Mouse (Mus musculus): ENCODE results near the gene Zfp51. TPM values are rescaled to one million over a fixed set of nuclear protein-coding genes. Genes with fewer than 3 reads are reported as not detected.
"Not testable (repeated sequence)": the region's sequence is repeated elsewhere in the genome, so short reads cannot be mapped to it uniquely, and the experiment has no call there.

Gene Zfp51
- 15.6 and 15.7 TPM in 2 replicates for polyA plus RNA-seq (2016; fragmentation: Nextera tagmentation; extraction: Ambion mirVana)

- DNase-seq (ENCODE audit: low spot score): peak; percentile 91
- peaks cover 8% of the 10 kb centered on the region; the same call in 1 of the 2 replicates for H3K36me3 ChIP-seq (replicated peaks)
- peak within 1 kb of the TSS; percentile 68 for H3K4me3 ChIP-seq
- H3K27me3 ChIP-seq (replicated peaks; ENCODE audit: low read depth, poor library complexity, severe bottlenecking): no peaks in the 10 kb centered on the region
- H3K4me1 ChIP-seq: peaks cover 7% of the 10 kb centered on the region
- H3K9me3 ChIP-seq: no peaks in the 10 kb centered on the region
- WGBS: under 1% methylated on average over 26 of the region's 26 CpGs
- peak within 1 kb of the TSS; percentile 84 for H3K27ac ChIP-seq (replicated peaks)
Measured at GRCm38 (mm10) chr17:21450138-21450704, at the start of gene Zfp51. TSS of gene Zfp51 (plus strand) at chr17:21450374.

DNA sequence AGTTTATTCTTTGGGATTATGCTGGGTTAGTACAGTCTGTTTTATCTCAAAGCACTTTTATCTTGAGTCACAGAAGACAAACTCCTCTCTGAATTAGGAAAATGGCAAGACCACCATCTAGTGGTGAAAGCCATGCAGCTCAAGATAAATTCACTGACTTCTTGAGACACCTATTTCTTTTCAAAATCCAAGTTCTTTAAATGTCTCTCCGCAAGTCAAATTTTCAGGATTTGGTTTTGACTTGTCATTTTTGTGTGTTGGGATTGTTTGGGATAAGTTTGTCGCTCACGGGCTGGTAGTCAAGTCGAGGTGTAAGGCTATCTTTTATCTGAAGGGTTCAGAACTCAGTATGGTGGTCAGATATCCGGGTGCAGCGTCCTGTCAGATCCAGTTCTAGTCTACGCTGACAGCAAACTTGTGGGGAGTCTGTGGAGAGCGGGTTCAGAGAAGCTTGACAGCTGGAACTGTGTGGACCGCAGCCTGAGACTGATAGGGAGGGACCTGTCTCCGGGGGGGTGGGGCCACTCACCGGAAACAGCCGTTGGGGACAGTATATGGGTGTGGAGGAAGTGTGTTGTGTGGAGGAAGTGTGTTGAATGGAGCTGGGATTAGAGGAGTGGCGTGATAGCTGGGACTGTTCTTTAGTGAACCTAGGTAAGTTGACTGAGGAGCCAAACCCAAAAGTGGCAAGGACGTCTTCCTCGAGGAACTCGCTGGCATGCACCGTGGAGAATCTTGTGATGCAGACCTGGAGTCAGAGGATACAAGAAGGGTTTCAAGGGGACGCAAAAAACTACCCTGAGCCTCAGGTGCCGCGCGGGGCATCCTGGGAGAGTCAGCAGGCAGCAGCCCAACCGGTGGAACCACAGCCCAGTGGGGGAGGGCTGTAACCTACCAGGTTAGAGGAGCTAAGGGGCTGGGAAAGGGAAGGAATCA lies 27.2 kb upstream of the Zfp51 start, which contains the start of gene Zfp54:
Zfp54 (plus strand) TSS at position 564 of the 936 bp plus-strand sequence.
- H3K4me3 ChIP-seq: peak within 1 kb of the TSS; percentile 63
- WGBS: under 1% methylated on average over 22 of the region's 22 CpGs
- DNase-seq (ENCODE audit: low spot score): peak; percentile 67
- peak within 1 kb of the TSS; percentile 75 for H3K27ac ChIP-seq (replicated peaks)
- H3K27me3 ChIP-seq (replicated peaks; ENCODE audit: low read depth, poor library complexity, severe bottlenecking): no peaks in the 10 kb centered on the region
- H3K4me1 ChIP-seq: peaks cover 7% of the 10 kb centered on the region; the same call in 1 of the 2 replicates
- no peaks in the 10 kb centered on the region for H3K36me3 ChIP-seq (replicated peaks)
- H3K9me3 ChIP-seq: no peaks in the 10 kb centered on the region

DNA sequence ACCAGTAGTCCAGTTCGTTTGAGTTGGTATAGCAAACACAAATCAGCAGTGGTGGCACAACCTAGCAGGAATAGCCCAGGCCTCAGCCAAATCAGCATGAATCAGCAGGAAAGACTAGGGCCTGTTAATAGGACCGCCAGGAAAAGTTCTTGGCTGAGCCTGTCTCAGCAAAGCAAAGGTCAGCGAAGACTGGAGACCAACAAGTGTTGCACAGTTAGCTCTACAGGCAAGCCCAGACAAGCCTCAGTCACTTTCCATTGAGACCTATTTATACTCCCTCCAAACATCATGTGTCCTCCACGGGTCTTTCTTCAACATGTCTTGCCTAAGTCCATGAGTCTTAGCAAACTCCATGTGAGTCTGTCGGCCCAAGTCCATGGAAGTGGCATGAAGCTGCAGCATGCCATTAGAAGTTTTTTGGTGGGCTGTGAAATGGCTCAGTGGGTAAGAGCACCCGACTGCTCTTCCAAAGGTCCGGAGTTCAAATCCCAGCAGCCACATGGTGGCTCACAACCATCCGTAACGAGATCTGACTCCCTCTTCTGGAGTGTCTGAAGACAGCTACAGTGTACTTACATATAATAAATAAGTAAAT lies 11.3 kb upstream of the Zfp51 start:
- 81% methylated on average over 9 of the region's 9 CpGs for WGBS
- not testable (repeated sequence) for H3K36me3 ChIP-seq (replicated peaks); H3K27ac ChIP-seq (replicated peaks); H3K27me3 ChIP-seq (replicated peaks; ENCODE audit: low read depth, poor library complexity, severe bottlenecking); H3K9me3 ChIP-seq; H3K4me3 ChIP-seq; DNase-seq (ENCODE audit: low spot score); H3K4me1 ChIP-seq

GRCm38 (mm10) chr17:21449669-21450068 lies 505 bp upstream of the Zfp51 start:
- H3K4me3 ChIP-seq: peak overlapping the region; percentile 68
- H3K27ac ChIP-seq (replicated peaks): peak overlapping the region; percentile 84
- H3K36me3 ChIP-seq (replicated peaks): peaks cover 8% of the 10 kb centered on the region; the same call in 1 of the 2 replicates
- WGBS: 0% methylated on average over 3 of the region's 3 CpGs
- DNase-seq (ENCODE audit: low spot score): peak; percentile 67
- H3K9me3 ChIP-seq: no peaks in the 10 kb centered on the region
- no peaks in the 10 kb centered on the region for H3K27me3 ChIP-seq (replicated peaks; ENCODE audit: low read depth, poor library complexity, severe bottlenecking)
- H3K4me1 ChIP-seq: peaks cover 7% of the 10 kb centered on the region

DNA sequence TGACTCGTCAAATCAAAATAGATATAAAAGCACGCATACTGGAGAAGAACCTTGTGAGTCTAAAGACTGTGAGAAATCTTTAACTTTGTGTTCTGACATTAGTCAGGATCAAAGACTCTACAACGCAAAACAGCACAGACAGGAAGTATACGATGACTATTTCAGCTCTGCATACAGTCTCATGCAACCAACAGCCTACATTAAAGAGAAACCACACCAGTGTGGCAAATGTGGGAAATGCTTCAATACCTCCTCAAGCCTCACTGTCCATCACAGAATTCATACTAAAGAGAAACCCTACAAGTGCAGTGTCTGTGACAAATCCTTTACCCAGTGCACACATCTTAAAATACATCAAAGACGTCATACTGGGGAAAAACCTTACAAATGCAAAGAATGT lies 13.4 kb downstream of the Zfp51 start:
- WGBS: 94% methylated on average over 5 of the region's 5 CpGs
- H3K27me3 ChIP-seq (replicated peaks; ENCODE audit: low read depth, poor library complexity, severe bottlenecking): no peaks in the 10 kb centered on the region
- peaks cover 70% of the 10 kb centered on the region for H3K36me3 ChIP-seq (replicated peaks)

DNA sequence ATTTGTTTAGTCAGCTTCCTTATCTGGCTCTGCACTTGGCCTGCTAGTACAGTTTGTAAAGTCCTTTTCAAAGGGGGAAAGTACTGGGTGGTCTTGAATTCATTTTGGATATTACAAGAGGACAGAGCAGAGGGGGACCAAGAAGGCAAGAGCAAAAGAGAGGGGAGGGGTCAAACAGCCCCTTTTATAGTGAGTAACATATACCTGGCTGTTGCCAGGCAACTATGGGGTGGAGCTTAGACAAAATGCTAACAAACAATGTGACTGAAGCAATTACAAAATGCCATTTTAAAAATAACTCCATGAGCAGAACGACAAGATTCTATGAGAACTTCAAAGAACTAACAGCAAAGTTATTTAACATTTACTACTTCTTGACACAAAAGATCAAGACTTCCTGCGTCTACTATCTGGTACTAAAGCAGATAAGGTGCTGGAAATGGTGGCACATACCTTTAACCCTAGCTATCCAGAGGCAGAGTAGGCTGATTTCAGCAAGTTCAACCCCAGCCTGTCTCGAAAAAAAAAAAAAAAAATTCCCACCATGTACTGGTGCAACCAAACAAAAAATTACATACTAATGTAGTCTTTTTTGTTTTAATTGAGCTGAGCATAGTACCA lies 22.0 kb downstream of the Zfp51 start:
- H3K9me3 ChIP-seq: no peaks in the 10 kb centered on the region
- WGBS: 79% methylated on average over 3 of the region's 3 CpGs
- H3K27me3 ChIP-seq (replicated peaks; ENCODE audit: low read depth, poor library complexity, severe bottlenecking): no peaks in the 10 kb centered on the region
- no peaks in the 10 kb centered on the region for H3K36me3 ChIP-seq (replicated peaks)
- H3K4me1 ChIP-seq: peaks cover 14% of the 10 kb centered on the region
- H3K4me3 ChIP-seq: no peak overlapping the region
- no peak overlapping the region for H3K27ac ChIP-seq (replicated peaks)
- DNase-seq (ENCODE audit: low spot score): no peak

More for the DNA sequence above, 13.4 kb downstream of the Zfp51 start:
- no peak overlapping the region for H3K27ac ChIP-seq (replicated peaks)
- H3K4me1 ChIP-seq: no peaks in the 10 kb centered on the region
- no peak overlapping the region for H3K4me3 ChIP-seq
- no peak for DNase-seq (ENCODE audit: low spot score)
- H3K9me3 ChIP-seq: no peaks in the 10 kb centered on the region

GRCm38 (mm10) chr17:21472653-21473307 lies 22.6 kb downstream of the Zfp51 start:
- 67% methylated on average over 2 of the region's 2 CpGs for WGBS

GRCm38 (mm10) chr17:21473362-21474190 lies 23.4 kb downstream of the Zfp51 start:
- Histone ChIP-seq H3K27ac (replicated peaks) (peak overlapping the region; percentile 74), H3K4me3 (peak overlapping the region; percentile 23)

More at GRCm38 (mm10) chr17:21472653-21473307, 22.6 kb downstream of the Zfp51 start:
- H3K9me3 ChIP-seq: no peaks in the 10 kb centered on the region
- peaks cover 14% of the 10 kb centered on the region for H3K4me1 ChIP-seq
- no peak overlapping the region for H3K4me3 ChIP-seq
- no peaks in the 10 kb centered on the region for H3K27me3 ChIP-seq (replicated peaks; ENCODE audit: low read depth, poor library complexity, severe bottlenecking)
- no peak for DNase-seq (ENCODE audit: low spot score)
- H3K36me3 ChIP-seq (replicated peaks): no peaks in the 10 kb centered on the region
- H3K27ac ChIP-seq (replicated peaks): no peak overlapping the region

DNA sequence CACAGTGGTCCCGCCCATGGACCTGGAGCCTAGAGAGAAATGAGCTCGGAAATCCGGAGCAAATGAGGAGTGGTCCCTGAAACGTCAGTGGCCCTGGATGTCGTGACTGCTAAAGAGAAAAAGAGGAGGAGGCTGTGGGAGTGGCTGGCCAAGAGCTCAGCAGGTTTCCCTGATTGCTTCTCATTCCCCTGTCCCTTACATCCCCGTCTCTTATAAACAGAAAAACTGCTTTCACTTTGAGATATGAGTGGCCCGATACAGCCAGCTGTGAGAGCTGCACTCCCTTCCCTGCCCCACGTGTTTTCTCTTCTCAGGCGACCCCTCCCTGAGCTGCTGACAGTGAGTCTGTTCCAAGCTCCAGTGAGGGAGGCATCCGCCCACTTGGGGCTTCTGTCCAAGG lies 24.6 kb downstream of the Zfp51 start:
- H3K4me3 ChIP-seq; H3K27me3 ChIP-seq (replicated peaks; ENCODE audit: low read depth, poor library complexity, severe bottlenecking); H3K27ac ChIP-seq (replicated peaks); H3K9me3 ChIP-seq; H3K36me3 ChIP-seq (replicated peaks); DNase-seq (ENCODE audit: low spot score): not testable (repeated sequence)
- WGBS: 22% methylated on average over 10 of the region's 10 CpGs
- peaks cover 14% of the 10 kb centered on the region for H3K4me1 ChIP-seq

More at GRCm38 (mm10) chr17:21473362-21474190, 23.4 kb downstream of the Zfp51 start:
- no peaks in the 10 kb centered on the region for H3K9me3 ChIP-seq
- 30% methylated on average over 14 of the region's 14 CpGs for WGBS
- no peaks in the 10 kb centered on the region for H3K27me3 ChIP-seq (replicated peaks; ENCODE audit: low read depth, poor library complexity, severe bottlenecking)
- peak; percentile 50 for DNase-seq (ENCODE audit: low spot score)
- no peaks in the 10 kb centered on the region for H3K36me3 ChIP-seq (replicated peaks)
- H3K4me1 ChIP-seq: peaks cover 14% of the 10 kb centered on the region

DNA sequence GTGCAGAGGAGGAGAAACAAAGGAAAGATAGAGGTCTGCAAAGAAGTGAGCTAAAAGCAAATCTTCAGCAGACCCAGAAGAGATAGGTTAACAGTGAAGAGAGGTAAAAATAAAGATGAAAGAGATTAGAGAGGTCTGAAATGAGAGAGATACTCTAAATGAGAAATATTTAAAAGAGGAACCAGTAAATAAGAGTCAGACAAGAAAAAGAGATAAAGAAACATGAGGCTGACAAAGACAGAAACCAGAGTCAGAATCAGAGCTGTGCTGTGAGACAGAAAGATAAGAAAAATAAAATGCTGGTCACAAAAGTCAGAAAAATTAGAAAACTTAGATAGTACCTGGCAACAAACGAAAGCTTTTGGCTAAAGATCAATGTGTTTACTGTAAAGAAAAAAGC lies 25.1 kb downstream of the Zfp51 start:
- WGBS: 89% methylated on average over 1 of the region's 1 CpGs
- not testable (repeated sequence) for H3K36me3 ChIP-seq (replicated peaks); H3K27me3 ChIP-seq (replicated peaks; ENCODE audit: low read depth, poor library complexity, severe bottlenecking); H3K27ac ChIP-seq (replicated peaks); H3K9me3 ChIP-seq; DNase-seq (ENCODE audit: low spot score); H3K4me3 ChIP-seq
- H3K4me1 ChIP-seq: peaks cover 14% of the 10 kb centered on the region

DNA sequence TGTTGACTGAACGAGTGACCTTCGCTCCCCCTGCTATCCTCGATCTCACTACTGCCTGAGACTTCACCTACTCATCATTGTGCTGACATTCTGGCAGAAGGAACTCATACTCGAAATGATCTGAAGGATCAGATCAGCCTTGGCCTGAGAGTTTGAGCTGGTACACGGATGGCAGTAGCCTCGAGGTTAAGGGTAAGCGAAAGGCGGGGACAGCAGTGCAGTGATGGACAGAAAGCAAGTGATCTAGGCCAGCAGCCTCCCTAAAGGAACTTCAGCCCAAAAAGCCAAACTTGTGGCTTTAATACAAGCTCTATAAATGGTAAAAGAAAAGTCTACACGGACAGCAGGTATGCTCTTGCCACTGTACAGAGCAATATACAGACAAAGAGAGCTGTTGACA lies 26.2 kb downstream of the Zfp51 start:
- H3K4me3 ChIP-seq; DNase-seq (ENCODE audit: low spot score); H3K36me3 ChIP-seq (replicated peaks); H3K9me3 ChIP-seq; H3K27ac ChIP-seq (replicated peaks); H3K27me3 ChIP-seq (replicated peaks; ENCODE audit: low read depth, poor library complexity, severe bottlenecking): not testable (repeated sequence)
- peaks cover 14% of the 10 kb centered on the region for H3K4me1 ChIP-seq
- 89% methylated on average over 5 of the region's 9 CpGs for WGBS

Data from embryonic facial prominence, embryonic 10.5 days (tissue).